Mouse (Mus musculus) macrophage (primary cell): ENCODE measurements around the gene Radil. TPM values are rescaled to one million over a fixed set of nuclear protein-coding genes. Genes with fewer than 3 reads are reported as not detected.

Source experiments
- H3K27ac ChIP-seq: fragments of 350-480 bp; formaldehyde crosslinking; 2 replicates; pipeline ENCODE4 v1.9.0; 2021
- H3K36me3 ChIP-seq: fragments of 350-480 bp; formaldehyde crosslinking; 2 replicates; pipeline ENCODE4 v1.9.0; 2021; ENCODE audit errors: inconsistent target
- H3K4me3 ChIP-seq: fragments of 350-480 bp; formaldehyde crosslinking; 2 replicates; pipeline ENCODE4 v1.9.0; 2021; ENCODE audit errors: inconsistent target
- H3K79me2 ChIP-seq: fragments of 350-480 bp; formaldehyde crosslinking; 2 replicates; pipeline ENCODE4 v1.9.0; 2021; ENCODE audit errors: inconsistent target
- WGBS: methylation state at CpG from one replicate; pipeline ENCODE4 v1.1.7; 2026; ENCODE audit warnings: inconsistent platforms; ENCODE audit not compliant: missing documents; 5-methylcytosine and 5-hydroxymethylcytosine counted together
- polyA plus RNA-seq: library from polyadenylated mRNA; stranded (reverse); fragments of 250-400 nt; gene quantifications from 3 replicates; pipeline ENCODE4 v1.2.4, GENCODE M21; 2018; ENCODE audit warnings: inconsistent platforms

The Radil gene
- polyA plus RNA-seq, 1 experiment from 2014 or later, result not detected

GRCm38 (mm10) chr5:142457345-142457744, 93.6 kb downstream of the Radil start:
- no peak overlapping the region for H3K27ac ChIP-seq
- H3K79me2 ChIP-seq, result no peaks in the 10 kb centered on the region; the same call in 1 of the 2 replicates
- 78% methylated on average over 10 of the region's 10 CpGs for WGBS
- peaks cover 31% of the 10 kb centered on the region; the same call in 1 of the 2 replicates for H3K36me3 ChIP-seq
- H3K4me3 ChIP-seq, result no peak overlapping the region

GRCm38 (mm10) chr5:142456318-142456717, 94.6 kb downstream of the Radil start:
- H3K4me3 ChIP-seq, result no peak overlapping the region
- no peak overlapping the region for H3K27ac ChIP-seq
- H3K79me2 ChIP-seq, result no peaks in the 10 kb centered on the region; the same call in 1 of the 2 replicates
- H3K36me3 ChIP-seq, result peaks cover 33% of the 10 kb centered on the region; the same call in 1 of the 2 replicates
- WGBS, result 89% methylated on average over 15 of the region's 15 CpGs

- Histone ChIP-seq H3K27ac (no peak overlapping the region), H3K36me3 (peaks cover 55% of the 10 kb centered on the region), H3K79me2 (no peaks in the 10 kb centered on the region; the same call in 1 of the 2 replicates), H3K4me3 (no peak overlapping the region)
- WGBS, result 95% methylated on average over 13 of the region's 13 CpGs
Observed at GRCm38 (mm10) chr5:142453742-142454141, 97.2 kb downstream of the Radil start.

- H3K79me2 ChIP-seq, result peaks cover 8% of the 10 kb centered on the region; the same call in 1 of the 2 replicates
- H3K36me3 ChIP-seq, result peaks cover 55% of the 10 kb centered on the region
- H3K27ac ChIP-seq, result no peak overlapping the region
Observed at GRCm38 (mm10) chr5:142451759-142452158, 99.1 kb downstream of the Radil start.

GRCm38 (mm10) chr5:142450846-142451245, 100.1 kb downstream of the Radil start:
- Histone ChIP-seq H3K27ac (no peak overlapping the region), H3K79me2 (peaks cover 17% of the 10 kb centered on the region; the same call in 1 of the 2 replicates), H3K4me3 (no peak overlapping the region), H3K36me3 (peaks cover 55% of the 10 kb centered on the region)
- 93% methylated on average over 9 of the region's 9 CpGs for whole genome bisulfite sequencing

More at GRCm38 (mm10) chr5:142451759-142452158, 99.1 kb downstream of the Radil start:
- WGBS, result no CpG with 5 or more reads among the region's 1 CpGs
- no peak overlapping the region for H3K4me3 ChIP-seq

- Histone ChIP-seq H3K79me2 (peaks cover 38% of the 10 kb centered on the region; the same call in 1 of the 2 replicates), H3K27ac (no peak overlapping the region), H3K36me3 (peaks cover 36% of the 10 kb centered on the region), H3K4me3 (no peak overlapping the region)
- WGBS, result 92% methylated on average over 12 of the region's 12 CpGs
Observed at GRCm38 (mm10) chr5:142448623-142449022, 102.3 kb downstream of the Radil start.

GRCm38 (mm10) chr5:142448076-142448475, 102.8 kb downstream of the Radil start:
- H3K4me3 ChIP-seq, result no peak overlapping the region
- peaks cover 42% of the 10 kb centered on the region; the same call in 1 of the 2 replicates for H3K79me2 ChIP-seq
- no peak overlapping the region for H3K27ac ChIP-seq
- under 1% methylated on average over 9 of the region's 9 CpGs for WGBS
- H3K36me3 ChIP-seq, result peaks cover 30% of the 10 kb centered on the region

- H3K36me3 ChIP-seq, result peaks cover 15% of the 10 kb centered on the region
- 76% methylated on average over 8 of the region's 8 CpGs for WGBS
- no peak overlapping the region for H3K27ac ChIP-seq
- H3K4me3 ChIP-seq, result no peak overlapping the region
- peaks cover 43% of the 10 kb centered on the region; the same call in 1 of the 2 replicates for H3K79me2 ChIP-seq
Observed at GRCm38 (mm10) chr5:142445709-142446108, 105.2 kb downstream of the Radil start.

- H3K79me2 ChIP-seq, result peaks cover 45% of the 10 kb centered on the region; the same call in 1 of the 2 replicates
- H3K4me3 ChIP-seq, result no peak overlapping the region
- H3K36me3 ChIP-seq, result peaks cover 8% of the 10 kb centered on the region
- WGBS, result 76% methylated on average over 10 of the region's 11 CpGs
- no peak overlapping the region for H3K27ac ChIP-seq
Observed at GRCm38 (mm10) chr5:142444791-142445531, 105.9 kb downstream of the Radil start.

- Histone ChIP-seq H3K36me3 (no peaks in the 10 kb centered on the region), H3K4me3 (no peak overlapping the region), H3K27ac (no peak overlapping the region), H3K79me2 (peaks cover 54% of the 10 kb centered on the region; the same call in 1 of the 2 replicates)
- 59% methylated on average over 14 of the region's 14 CpGs for WGBS
Observed at GRCm38 (mm10) chr5:142443994-142444393, 106.9 kb downstream of the Radil start.

- WGBS, result 13% methylated on average over 15 of the region's 15 CpGs
- Histone ChIP-seq H3K79me2 (peaks cover 59% of the 10 kb centered on the region; the same call in 1 of the 2 replicates), H3K36me3 (no peaks in the 10 kb centered on the region), H3K27ac (peak overlapping the region; percentile 25; the same call in 1 of the 2 replicates), H3K4me3 (no peak overlapping the region)
Observed at GRCm38 (mm10) chr5:142443514-142443913, 107.4 kb downstream of the Radil start.

GRCm38 (mm10) chr5:142442045-142442440, 108.9 kb downstream of the Radil start:
- Histone ChIP-seq H3K4me3 (peak overlapping the region; percentile 32; the same call in 1 of the 2 replicates), H3K79me2 (peaks cover 68% of the 10 kb centered on the region; the same call in 1 of the 2 replicates), H3K27ac (peak overlapping the region; percentile 80), H3K36me3 (no peaks in the 10 kb centered on the region)
- WGBS, result 14% methylated on average over 7 of the region's 7 CpGs

- 4% methylated on average over 22 of the region's 22 CpGs for WGBS
- Histone ChIP-seq H3K36me3 (no peaks in the 10 kb centered on the region), H3K4me3 (peak overlapping the region; percentile 32), H3K27ac (peak overlapping the region; percentile 80), H3K79me2 (peaks cover 63% of the 10 kb centered on the region; the same call in 1 of the 2 replicates)
Observed at GRCm38 (mm10) chr5:142441332-142442044, 109.4 kb downstream of the Radil start.

- peak overlapping the region; percentile 80 for H3K27ac ChIP-seq
- H3K36me3 ChIP-seq, result peaks cover 9% of the 10 kb centered on the region; the same call in 1 of the 2 replicates
- peaks cover 55% of the 10 kb centered on the region; the same call in 1 of the 2 replicates for H3K79me2 ChIP-seq
- peak overlapping the region; percentile 32 for H3K4me3 ChIP-seq
- WGBS, result 0% methylated on average over 14 of the region's 19 CpGs
Observed at GRCm38 (mm10) chr5:142440451-142441147, 110.3 kb downstream of the Radil start.
